Mouse (Mus musculus): Measurements from ENCODE around the gene Fam171a2.

Gene Fam171a2

GRCm38 (mm10) chr11:102449043-102450008, 1.8 kb upstream of the Fam171a2 start:
- no peak for DNase-seq

- no peak for DNase-seq
Measured at GRCm38 (mm10) chr11:102448327-102448726, 845 bp upstream of the Fam171a2 start.

- peak in 1 of 2 experiments; percentile 59 for DNase-seq
Measured at GRCm38 (mm10) chr11:102446581-102447461, 661 bp downstream of the Fam171a2 start.

DNA sequence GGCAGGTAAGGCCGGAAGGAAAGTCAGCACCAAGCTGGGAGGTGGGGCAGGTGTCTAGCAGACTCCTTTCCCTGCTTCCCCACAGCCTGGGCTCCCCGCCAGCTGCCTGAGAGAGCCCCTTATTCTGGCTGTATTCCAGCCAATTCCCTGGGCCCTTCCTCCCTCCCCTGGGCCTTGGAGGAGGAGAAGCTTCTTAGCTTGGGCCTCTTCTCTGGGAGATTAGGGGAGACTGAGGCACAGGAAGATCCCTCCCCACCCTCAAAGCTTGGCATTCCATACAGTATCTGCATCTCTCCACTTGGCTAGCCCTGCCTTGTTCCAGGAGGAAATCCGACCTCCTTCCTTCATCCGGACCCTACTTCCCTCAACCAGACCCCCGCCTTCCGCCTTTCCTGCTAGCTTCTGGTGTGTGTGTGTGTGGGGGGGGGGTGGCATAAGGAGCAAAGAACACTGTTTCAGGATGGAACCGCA, 1.6 kb downstream of the Fam171a2 start:
- peak; percentile 54 to 74 for DNase-seq

DNA sequence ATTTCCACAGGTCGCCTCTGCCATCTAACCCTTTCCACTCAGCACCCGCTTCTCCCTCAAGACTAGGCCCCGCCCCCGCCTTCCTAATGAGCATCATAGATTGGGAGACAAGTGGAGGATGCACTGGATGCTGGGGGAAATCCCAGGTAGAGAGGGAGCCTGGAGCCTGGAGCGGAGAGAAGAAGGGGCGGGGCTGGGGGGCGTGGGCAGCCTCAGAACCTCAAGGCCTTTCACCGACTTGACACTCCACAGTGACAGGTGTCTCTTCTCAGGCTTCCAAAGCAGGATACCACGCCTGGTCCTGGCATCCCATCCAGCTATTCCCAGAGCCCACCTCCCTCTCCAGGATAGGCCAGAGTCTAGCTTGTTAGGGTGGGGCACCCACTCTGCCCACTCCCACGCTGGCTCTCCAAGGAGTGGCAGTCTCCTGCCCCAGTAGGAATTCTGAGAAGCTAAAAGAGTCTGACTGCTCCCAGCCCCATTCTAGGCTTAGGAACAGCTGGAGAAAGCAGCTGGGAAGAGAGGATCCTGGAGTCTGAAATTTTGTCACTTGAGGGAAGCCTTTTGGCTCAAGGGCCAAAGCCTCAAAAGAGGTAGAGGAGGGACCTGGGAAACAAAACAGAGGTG, 2.1 kb downstream of the Fam171a2 start:
- DNase-seq, result peak; percentile 26 to 55

GRCm38 (mm10) chr11:102444781-102445180, 2.7 kb downstream of the Fam171a2 start:
- DNase-seq, result no peak

- DNase-seq, result no peak
Measured at GRCm38 (mm10) chr11:102444321-102444720, 3.2 kb downstream of the Fam171a2 start.

DNA sequence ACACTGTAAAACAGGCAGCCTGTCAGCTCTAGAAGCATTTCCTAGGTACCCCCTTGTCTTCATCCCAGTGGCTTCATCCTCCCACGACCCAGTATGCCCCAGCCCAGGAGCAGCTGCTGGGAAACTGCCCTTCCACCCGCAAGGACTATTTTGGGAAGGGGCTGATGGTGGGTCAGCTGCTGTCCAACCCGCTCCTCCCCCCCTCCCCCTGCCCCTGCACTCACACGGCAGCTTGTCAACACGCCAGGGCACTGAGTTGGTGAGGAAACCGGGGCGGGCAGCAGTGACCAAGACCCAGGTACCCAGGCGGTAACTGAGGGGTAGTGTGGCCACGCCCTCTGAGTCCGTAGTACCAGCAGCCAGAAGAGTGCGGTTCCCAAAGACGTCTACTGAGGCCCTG, 3.7 kb downstream of the Fam171a2 start:
- DNase-seq, result no peak

GRCm38 (mm10) chr11:102442089-102442488, 5.4 kb downstream of the Fam171a2 start:
- DNase-seq, result no peak

GRCm38 (mm10) chr11:102441434-102441833, 6.0 kb downstream of the Fam171a2 start:
- no peak for DNase-seq

DNA sequence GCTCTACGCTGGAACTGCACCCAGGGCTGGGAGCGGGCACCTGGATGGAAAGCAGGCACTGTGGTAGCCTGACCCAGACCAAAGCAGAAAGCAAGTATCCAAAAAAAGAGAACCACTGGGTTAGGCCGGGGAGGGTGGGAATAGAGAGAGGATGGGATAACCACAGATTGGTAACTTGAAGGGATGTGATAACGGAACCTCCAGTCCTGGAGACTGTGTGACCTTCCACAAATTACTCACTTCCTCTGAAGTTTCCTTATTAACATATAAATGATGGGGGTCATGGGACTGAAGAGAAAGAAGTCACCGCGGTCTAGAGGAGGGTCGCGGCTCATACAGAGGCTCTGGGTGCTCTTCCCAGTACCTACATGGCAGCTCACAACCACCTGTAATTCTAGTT, 7.2 kb downstream of the Fam171a2 start:
- DNase-seq, result no peak

DNA sequence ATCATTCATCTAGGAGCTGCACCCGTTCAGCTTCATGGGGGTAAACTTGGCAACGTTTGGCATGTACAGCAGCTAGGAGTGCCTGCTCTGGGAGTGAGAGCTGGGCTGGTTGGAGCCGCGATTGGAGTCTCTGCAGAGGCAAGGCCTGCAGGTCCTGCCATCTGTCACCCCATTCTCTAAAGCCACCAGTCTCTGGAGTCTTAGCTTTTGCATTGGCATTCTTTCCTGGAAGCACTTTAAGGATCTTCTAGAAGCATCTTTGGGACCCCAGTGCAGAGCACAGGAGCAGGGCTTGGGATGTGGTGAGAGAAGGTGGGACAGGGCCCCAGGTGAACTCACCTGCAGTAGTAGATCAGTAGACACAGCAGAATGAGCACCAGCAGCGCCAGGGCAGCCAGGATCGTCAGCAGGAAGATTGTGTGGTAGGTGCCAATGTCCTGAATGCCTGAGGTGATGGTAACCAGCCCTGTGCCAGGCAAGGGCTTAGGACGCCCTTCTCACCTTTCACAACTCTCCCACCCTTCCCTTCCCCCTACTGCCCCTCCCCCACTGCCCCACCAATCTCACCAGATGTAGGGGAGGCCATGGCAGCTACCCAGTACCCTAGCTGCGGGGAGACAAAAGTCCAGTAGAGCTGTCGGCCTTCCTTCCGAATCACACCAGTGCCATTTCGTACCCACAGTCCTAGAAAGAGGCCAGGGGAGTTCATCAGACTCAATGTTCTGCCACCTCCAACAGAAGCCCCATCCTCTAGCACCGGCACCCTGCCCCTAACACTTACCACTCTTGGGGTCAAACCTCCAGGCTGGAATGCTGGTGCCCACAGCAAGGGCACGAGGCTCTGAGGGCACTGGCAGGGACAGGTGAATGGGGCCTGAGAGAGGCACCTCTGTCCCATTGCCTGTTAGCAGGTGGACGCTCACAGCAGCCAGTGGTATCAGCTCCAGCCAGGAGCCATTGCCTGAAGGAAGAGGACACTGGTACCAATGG, 8.1 kb downstream of the Fam171a2 start:
- DNase-seq, result no peak

GRCm38 (mm10) chr11:102438212-102439092, 9.0 kb downstream of the Fam171a2 start:
- peak; percentile 84 to 89 for DNase-seq

GRCm38 (mm10) chr11:102437120-102438061, 10.1 kb downstream of the Fam171a2 start:
- peak; percentile 72 to 85 for DNase-seq

DNA sequence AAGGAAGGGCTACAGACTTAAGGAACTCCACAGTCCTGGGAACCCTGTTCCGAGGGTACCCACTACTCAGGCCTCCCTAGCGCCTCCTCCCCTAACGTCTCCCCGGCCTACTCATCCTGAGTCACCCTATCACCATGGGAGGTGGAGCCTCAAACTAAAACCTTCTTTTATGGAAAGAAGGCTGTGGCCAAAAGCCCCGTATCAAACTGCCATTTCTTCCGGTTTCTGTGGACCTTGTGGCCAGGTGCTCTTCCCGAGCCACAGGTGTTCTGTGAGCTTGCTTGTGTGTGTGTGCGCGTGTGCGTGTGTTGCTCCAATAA, 11.1 kb downstream of the Fam171a2 start:
- no peak for DNase-seq

GRCm38 (mm10) chr11:102435754-102436470, 11.6 kb downstream of the Fam171a2 start:
- peak; percentile 64 to 84 for DNase-seq

GRCm38 (mm10) chr11:102434816-102435705, 12.4 kb downstream of the Fam171a2 start:
- DNase-seq, result peak in 1 of 2 experiments; percentile 44

GRCm38 (mm10) chr11:102434406-102434805, 13.1 kb downstream of the Fam171a2 start:
- peak; percentile 86 to 93 for DNase-seq

All from kidney, postnatal 25 days (tissue).